Mouse (Mus musculus) small intestine, adult 10 weeks (tissue): ENCODE measurements around the gene Opn1mw. TPM values are rescaled to one million over a fixed set of nuclear protein-coding genes. Genes with fewer than 3 reads are reported as not detected.

Experiments used
- polyA plus RNA-seq: library from polyadenylated mRNA; stranded (reverse); fragments of 350-450 nt; fragmentation: Illumina TruSeq; extraction: RNeasy Lipid Tissue Mini Kit (QIAGEN cat#74804); gene quantifications from one replicate; pipeline ENCODE4 v1.2.3, GENCODE M21; 2014; ENCODE audit warnings: low replicate concordance

Opn1mw gene
- not detected for polyA plus RNA-seq

DNA sequence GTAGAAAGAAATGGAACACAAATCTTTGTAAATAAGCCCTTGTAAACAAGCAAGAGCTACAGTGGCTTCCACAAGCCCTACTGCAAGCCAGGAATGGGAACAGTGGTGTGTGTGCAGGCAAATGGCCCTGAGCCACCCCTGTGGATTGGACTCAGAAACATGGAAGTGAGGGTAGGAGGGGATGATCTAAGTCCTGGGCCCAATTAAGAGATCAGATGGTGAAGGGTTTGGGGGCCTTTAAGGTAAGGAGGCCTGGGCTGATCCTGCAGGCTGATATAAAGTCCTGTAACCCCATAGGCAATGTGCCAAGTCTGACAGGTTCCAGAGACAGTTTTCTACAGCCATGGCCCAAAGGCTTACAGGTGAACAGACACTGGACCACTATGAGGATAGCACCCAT, at the start of gene Opn1mw:
TSS of gene Opn1mw (plus strand) at position 301 of the 400 bp plus-strand sequence.

GRCm38 (mm10) chrX:74135263-74135662, 8.0 kb downstream of the Opn1mw start, which contains the start of gene Mecp2:
Mecp2 (minus strand) TSS chrX:74135363.

GRCm38 (mm10) chrX:74167738-74168137, 40.5 kb downstream of the Opn1mw start, which contains the start of gene Tex28:
Tex28 (minus strand) TSS chrX:74167838.

GRCm38 (mm10) chrX:74176959-74177358, 49.7 kb downstream of the Opn1mw start, which contains the start of gene Tktl1:
Tktl1 (plus strand) TSS chrX:74177259.

Other genes starting within 250 kb of the Opn1mw start
- gene Avpr2, start 235.4 kb upstream of the Opn1mw start, polyA plus RNA-seq, result not detected
- gene L1cam, start 231.4 kb upstream of the Opn1mw start, polyA plus RNA-seq, result 3.1 TPM
- gene Arhgap4, start 205.6 kb upstream of the Opn1mw start, polyA plus RNA-seq, result 1.0 TPM
- gene Naa10, start 205.5 kb upstream of the Opn1mw start, polyA plus RNA-seq, result 2.1 TPM
- gene Renbp, start 196.6 kb upstream of the Opn1mw start, polyA plus RNA-seq, result 0.33 TPM
- gene Hcfc1, start 161.1 kb upstream of the Opn1mw start, polyA plus RNA-seq, result 21.6 TPM
- 25.2 TPM for gene Irak1, start 103.5 kb upstream of the Opn1mw start, polyA plus RNA-seq
- 10.2 TPM for gene Mecp2, start 7.9 kb downstream of the Opn1mw start, polyA plus RNA-seq
- gene Tex28, start 40.4 kb downstream of the Opn1mw start, polyA plus RNA-seq, result not detected
- gene Tktl1, start 49.8 kb downstream of the Opn1mw start, polyA plus RNA-seq, result not detected
- 16.9 TPM for gene Flna, start 122.4 kb downstream of the Opn1mw start, polyA plus RNA-seq
- 23.2 TPM for gene Emd, start 127.2 kb downstream of the Opn1mw start, polyA plus RNA-seq
- 610 TPM for gene Rpl10, start 143.3 kb downstream of the Opn1mw start, polyA plus RNA-seq
- gene Taz, start 154.4 kb downstream of the Opn1mw start, polyA plus RNA-seq, result 48.9 TPM
- gene Dnase1l1, start 154.9 kb downstream of the Opn1mw start, polyA plus RNA-seq, result 52.9 TPM
- gene Atp6ap1, start 169.6 kb downstream of the Opn1mw start, polyA plus RNA-seq, result 90.9 TPM
- 81.7 TPM for gene Gdi1, start 177.5 kb downstream of the Opn1mw start, polyA plus RNA-seq
- 4.8 TPM for gene Fam50a, start 185.6 kb downstream of the Opn1mw start, polyA plus RNA-seq
- 0.63 TPM for gene Plxna3, start 201.6 kb downstream of the Opn1mw start, polyA plus RNA-seq
- gene Lage3, start 226.2 kb downstream of the Opn1mw start, polyA plus RNA-seq, result 7.2 TPM
- 27.4 TPM for gene Ubl4a, start 245.8 kb downstream of the Opn1mw start, polyA plus RNA-seq
- gene Slc10a3, start 245.9 kb downstream of the Opn1mw start, polyA plus RNA-seq, result 6.6 TPM